Mouse (Mus musculus) kidney, adult 18-20 months (tissue): ENCODE data around the gene Zbtb46.

Source experiments
- DNase-seq: peaks from one replicate; pipeline ENCODE4 v3.0.0; 2021

The Zbtb46 gene

GRCm38 (mm10) chr2:181356780-181357179 is 102.4 kb downstream of the Zbtb46 start:
- DNase-seq: no peak

- DNase-seq: no peak
Measured at GRCm38 (mm10) chr2:181342766-181343165, 116.5 kb downstream of the Zbtb46 start.

- DNase-seq: no peak
Measured at GRCm38 (mm10) chr2:181340426-181340825, 118.8 kb downstream of the Zbtb46 start.
